Mouse (Mus musculus): ENCODE measurements around the gene Trim43a.
"Not testable (repeated sequence)": the region's sequence is repeated elsewhere in the genome, so short reads cannot be mapped to it uniquely, and the experiment has no call there.

Gene Trim43a

DNA sequence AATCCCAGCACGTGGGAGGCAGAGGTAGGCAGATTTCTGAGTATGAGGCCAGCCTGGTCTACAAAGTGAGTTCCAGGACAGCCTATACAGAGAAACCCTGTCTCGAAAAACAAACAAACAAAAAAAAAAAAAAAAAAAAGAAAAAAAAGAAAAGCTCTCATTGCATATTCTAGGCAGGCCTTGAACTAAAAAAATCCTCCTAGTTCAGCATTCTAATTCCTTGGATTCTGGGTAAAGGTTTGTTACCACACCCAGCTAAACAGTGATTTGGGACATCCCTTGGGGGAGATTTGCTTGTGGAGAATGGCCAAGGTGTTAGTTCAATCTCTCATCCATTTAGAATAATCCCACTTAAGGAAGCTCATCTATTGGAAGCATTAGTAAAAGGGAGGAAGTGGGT, at the start of gene Trim43a:
TSS of gene Trim43a (plus strand) at position 301 of the 400 bp plus-strand sequence.
- not testable (repeated sequence) for DNase-seq (ENCODE audit: low read depth)

DNA sequence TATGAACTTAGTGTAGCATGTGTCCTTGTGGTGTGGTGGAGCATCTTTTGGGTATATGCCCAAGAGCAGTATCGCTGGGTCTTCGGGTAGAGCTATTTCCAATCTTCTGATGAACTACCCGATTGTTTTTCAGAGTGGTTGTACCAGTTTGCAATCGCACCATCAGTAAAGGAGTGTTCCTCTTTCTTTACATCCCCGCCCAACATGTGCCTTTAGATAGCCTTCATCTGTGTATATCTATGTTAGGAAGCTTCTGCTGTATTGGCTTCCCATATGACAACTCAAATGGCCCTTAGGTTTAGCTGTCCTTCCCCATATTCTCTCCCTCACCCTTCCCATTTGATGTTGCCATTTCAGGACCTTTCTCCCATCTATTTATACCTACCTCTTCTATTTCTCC, 46.6 kb upstream of the Trim43a start:
- no peak for DNase-seq (ENCODE audit: low read depth)

DNA sequence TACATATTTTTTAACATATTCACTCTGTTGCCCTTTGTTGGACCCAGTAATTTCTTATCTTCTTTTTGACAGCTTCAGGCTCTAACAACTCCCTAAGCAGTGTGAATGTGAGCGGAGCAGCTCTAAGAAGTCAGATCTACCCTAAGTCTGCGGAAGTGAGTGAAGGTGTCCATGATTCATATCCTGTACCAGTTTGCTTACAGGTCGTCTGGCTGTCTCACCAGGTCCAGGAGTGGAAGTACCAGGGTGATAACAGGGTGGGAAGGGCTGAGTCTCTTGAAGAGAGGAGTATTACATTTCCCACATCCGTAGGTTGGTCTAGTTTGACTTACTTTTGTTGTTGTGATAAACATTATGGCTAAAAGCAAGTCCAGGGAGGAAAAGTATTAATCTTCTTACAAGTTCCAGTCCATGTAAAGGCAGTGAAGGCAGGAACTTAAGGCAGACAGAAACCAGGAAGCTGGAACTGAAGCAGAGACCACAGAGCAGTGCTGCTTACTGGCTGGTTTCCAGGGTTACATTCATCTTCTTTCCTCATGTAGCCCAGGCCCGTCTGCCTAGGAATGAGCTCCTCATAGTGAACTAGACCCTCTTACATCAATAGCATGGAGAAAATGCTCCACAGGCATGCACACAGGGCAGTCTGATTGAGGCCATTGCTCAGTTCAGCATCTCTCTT, 41.0 kb upstream of the Trim43a start:
- no peak for DNase-seq (ENCODE audit: low read depth)

DNA sequence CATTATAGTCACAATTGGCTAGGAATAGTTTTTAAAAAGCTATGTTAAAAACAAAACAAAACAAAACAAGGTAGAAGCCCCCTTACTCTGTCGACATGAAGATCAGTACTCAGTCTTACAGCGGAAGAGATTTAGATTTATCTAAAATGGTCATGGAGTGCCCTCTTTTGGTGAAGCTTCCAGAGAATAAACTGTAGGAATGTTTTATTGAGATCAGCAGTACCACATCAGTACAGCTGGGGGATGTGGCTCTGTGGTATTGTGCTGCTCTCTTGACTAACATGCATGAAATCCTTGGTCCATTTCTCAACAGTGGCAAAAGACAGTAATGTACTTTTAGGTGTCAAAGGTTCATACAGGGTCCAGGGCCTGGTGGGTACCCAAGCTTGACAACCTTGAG, 37.9 kb upstream of the Trim43a start:
- no peak for DNase-seq (ENCODE audit: low read depth)

DNA sequence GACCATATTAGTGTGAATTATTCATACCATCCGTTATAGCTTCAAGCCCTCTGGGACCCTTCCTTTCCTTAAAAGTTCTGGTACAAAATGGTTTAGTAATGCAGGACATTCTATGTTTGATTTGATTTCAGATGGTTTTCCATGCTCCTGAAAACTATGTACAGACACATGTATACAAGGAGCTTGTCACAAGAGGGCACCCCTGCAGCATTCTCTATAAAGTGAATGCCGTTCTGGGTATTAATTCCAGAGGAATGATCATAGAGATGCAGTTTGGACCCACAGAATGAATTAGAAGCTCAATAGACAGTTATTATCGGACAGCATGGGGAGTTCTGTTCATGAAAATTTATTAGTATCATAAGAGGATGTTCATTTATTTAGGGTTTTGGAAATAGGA, 35.2 kb upstream of the Trim43a start:
- DNase-seq (ENCODE audit: low read depth) = no peak

DNA sequence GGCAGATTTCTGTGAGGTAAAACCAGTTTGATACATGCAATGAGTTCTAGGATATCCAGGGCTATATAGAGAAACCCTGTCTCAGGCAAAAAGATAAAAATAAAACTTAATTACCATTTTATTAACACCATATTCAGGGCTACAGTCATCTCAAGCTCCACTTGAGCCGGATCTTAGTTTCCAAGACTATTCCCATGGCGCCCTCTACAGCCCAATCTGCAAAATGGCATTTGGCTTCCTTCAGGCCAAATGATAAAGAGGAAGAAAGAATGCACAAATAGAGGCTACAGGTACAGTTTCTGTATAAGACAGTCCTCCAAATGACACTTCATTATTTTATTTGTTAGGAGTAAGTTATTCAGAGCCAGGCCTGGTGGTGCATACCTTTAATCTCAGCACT, 34.5 kb upstream of the Trim43a start:
- DNase-seq (ENCODE audit: low read depth) = peak; percentile 74

DNA sequence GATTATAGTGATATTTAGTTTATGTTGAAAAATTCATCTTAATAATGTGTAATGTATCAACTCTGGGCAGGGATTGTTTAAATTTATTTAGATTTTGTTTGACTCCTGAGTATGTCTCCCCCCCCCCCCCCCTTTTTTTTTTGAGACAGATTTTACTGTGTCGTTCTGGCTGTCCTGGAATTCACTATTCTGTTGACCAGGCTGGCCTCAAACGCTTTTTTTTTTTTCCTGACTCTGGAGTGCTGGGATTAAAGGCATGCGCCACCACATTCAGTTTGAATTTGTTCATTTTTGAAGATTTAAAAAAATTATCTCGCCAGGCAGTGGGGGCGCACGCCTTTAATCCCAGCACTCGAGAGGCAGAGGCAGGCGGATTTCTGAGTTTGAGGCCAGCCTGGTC, 34.0 kb upstream of the Trim43a start:
- DNase-seq (ENCODE audit: low read depth) = no peak

DNA sequence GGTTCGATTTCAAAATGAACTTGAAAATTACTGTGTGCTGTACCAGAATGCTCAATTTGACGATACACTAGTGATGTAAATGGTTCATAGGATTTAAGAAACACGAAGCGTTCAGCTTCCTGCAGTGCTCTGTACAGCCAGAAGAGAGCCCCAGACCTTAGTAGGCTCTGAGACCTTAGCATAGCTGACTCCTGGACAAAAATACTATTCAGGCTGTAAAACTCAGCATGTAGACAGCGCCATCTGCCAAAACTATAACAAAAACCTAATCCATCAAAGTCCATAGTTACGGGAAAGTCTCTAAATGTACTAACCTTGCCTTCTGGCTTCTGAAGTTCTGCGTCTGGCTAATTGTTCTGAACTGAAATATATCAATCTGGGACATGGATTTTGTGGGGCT, 33.4 kb upstream of the Trim43a start:
- DNase-seq (ENCODE audit: low read depth) = peak; percentile 44

DNA sequence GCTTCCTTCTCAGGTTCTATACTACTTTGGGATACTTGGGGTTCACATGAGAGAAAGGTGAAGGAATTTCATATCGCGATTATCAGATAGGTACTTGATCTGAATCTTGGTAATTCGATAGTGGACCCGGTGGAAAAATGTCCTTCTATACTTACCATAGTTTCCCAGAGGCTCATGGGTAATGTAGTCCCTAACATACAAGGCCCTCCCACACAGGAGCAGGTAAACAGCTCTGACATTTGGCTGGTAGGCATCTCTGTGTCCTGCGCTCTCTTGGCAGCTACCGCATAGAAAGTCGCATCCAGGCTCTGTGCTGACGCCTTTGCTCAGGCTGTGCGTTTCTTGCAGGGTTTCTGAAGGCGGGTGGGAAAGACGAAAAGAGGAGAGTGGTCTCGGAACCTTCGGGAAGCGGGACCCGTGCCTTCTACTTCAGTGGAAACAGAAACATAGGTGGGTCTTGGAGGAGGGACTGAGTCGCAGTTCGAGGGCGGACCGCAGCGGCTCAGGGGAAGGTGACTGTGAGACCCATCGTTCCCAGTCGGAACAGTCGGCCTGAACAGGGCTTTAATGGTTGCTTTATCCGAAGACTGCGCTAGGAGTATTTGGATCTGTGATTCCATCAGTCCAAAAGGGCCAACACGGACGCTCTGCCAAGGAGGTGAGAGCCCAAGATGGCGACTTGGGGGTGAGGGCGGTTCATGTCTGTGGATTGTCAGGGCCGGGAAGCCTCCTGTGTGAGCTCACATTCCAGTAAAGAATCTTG, 32.7 kb upstream of the Trim43a start, which contains the start of gene Zfp949:
TSS of gene Zfp949 (plus strand) at position 170 of the 763 bp plus-strand sequence.
- DNase-seq (ENCODE audit: low read depth) = peak; percentile 63

DNA sequence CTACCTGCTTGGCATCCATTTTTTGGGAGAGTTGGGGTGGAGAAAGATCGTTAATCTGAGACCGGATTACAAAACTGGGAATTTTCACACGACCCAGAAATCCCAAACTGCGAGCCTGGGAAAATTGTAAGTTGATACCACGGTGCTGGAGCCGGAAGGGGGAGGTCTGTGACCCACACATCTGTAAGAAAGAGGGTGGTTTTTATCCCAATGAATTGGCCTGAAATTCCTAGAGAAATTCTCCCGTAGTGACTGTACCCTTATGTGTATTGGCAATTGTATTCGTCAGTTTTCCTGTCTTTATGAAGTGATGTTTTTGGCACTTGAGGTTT, 32.1 kb upstream of the Trim43a start:
- DNase-seq (ENCODE audit: low read depth) = no peak

DNA sequence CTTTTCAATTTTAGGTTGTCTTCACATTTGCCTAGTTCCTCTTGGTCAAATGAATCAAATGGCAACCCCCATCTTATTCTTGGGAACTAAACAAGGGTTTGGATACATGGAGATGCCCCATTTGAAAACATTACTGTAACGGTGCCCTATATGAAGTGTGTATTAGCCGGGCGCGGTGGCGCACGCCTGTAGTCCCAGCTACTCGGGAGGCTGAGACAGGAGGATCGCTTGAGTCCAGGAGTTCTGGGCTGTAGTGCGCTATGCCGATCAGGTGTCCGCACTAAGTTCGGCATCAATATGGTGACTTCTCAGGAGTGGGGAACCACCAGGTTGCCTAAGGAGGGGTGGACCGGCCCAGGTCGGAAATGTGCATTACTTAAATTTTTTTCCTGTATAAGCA, 27.6 kb upstream of the Trim43a start:
- DNase-seq (ENCODE audit: low read depth) = no peak

DNA sequence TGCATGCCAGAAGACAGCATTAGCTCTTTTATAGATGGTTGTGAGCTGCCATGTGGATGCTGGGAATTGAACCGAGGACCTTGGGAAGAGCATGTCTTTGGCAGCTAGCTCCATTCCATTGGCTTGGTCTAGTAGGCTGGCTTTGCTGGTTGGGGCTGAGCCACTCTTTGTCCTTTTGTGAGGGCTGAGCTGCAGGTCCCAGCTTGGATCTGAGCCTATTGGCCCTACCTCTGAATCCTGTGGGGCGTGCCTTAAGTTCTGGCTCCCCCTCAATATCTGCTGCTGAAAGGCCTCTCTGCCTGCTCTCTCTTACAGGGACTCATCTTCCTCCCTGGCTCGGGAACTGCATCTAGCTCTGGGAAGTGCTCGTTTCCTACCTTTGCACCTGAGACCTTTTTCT, 22.5 kb upstream of the Trim43a start:
- DNase-seq (ENCODE audit: low read depth) = no peak

DNA sequence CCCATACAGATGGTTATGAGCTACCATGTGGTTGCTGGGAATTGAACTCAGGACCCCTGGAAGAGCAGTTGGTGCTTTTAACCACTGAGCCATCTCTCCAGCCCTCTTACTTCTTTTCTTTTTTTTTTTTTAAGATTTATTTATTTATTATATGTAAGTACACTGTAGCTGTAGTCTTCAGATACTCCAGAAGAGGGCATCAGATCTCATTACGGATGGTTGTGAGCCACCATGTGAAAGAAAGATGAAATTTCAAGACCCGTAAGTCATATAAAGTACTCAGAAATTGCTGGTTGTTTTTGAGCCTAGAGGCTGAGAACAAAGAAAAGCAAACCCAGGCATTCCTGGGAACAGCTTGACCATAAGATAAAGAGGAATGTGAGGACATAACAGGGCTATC, 19.2 kb upstream of the Trim43a start:
- not testable (repeated sequence) for DNase-seq (ENCODE audit: low read depth)

DNA sequence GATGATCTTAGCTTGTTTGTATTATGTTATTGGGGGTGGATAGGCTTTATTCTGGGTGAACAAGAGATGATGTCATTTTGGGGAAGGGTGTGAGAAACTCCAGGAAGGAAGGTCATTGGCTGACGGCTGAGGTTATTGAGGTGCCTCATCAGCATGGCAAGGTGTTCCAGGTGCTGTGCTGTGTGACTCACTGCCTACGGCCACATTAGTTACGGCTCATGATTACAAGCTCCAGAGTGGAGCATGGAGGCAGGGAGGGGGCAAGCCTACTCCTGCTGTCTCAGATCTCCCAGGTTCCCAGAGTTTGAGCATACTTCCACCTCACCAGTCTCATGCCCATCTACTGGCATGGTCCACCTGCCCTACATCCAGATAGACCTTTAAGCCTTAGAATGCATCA, 10.2 kb upstream of the Trim43a start:
- DNase-seq (ENCODE audit: low read depth) = not testable (repeated sequence)

DNA sequence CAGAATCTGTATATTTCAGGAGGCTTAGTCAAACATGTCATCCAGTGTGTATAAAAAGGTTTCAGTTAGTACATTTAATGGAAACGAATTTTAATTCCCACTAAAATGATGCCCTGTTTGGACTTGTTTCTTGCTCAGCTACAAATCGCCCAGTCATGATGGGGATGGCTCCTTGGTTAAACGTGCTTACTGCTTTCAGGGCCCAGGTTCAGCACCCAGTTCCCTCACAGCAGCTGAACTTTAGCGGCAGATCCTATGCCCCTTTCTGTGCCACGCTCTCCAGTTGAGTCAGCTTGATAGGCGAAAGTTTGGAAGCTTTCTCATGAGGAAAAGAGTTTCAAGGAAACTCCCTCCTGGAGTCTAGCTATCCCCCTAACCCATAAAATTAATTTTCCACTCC, 13.0 kb downstream of the Trim43a start:
- not testable (repeated sequence) for DNase-seq (ENCODE audit: low read depth)

DNA sequence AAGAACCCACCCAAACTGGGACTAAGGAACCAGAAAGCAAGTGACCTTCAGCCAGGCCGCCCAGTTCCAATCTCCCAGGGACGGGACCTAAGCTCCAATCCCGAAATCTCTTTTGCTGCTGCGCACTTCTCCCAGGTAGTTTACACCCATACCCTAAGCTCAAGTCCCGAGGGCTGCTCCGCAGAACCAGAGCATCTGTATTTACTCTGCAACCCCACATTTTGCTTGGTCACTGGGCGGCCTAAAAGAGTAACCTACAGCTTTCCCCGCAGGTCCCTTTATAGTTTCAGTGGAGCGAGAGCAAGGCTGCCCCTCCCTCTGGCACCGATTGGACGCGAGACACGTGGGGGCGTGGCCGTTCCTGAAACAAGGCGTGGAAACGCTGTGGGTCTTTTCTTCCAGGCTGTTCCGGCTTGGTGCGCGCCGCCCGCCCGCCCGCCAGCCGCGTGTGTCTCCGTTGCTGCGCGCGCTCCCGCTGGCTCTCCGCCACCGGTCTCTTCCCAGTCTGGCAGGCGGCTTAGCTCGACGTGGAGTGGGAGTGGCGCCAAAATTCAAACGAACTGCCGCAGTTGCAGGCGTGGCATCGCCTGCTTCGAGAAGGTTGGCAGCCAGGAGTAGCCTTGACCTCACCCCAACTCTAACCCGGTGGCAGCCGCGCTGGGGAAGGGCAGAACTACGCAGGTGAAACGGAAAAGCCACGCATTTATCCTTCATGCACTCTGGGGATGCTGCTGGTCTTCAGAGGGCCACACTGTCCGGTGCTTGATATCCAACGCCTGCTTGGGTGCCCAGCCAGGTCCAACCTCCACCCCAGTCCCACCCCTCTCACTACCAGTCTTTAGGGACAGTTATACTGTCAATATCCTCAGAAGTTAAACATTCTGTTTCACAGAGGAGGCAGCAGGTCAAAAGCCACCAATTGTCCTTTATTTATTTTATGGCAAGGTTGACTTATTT, 18.8 kb downstream of the Trim43a start:
- peak; percentile 89 for DNase-seq (ENCODE audit: low read depth)

DNA sequence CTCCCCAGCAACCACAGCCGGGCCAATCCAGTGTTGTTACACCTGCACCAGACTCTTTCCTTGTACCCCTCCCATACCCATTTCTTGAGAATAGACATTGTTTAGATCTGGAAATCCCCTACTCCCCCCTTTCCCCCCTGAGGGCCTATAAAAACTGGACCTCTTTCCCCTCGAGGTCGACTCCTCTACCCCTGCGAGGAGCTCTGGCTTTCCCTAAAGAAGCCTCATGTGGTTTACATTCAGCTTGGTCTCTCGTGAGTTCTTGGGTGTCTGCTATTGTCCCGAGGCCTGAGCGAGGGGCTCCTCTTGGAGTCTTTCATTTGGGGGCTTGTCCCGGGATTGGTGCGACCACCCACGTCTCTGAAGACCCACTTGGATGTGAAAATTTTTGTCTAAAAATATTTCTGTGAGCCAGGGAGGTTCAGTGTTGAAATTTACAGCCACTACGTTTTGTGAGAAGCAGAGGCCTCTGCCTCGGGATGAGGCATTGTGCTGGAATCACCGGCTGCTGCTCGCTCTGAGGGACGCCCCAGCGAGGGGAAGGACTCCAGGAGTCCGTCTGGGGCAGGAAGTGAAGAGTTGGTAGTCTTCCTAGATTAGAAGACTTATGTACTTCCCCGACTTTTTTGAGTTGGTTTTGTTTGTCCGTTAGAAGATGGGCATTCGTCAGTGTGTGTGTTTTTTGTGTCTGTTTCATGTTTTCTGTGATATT, 45.3 kb downstream of the Trim43a start:
- DNase-seq (ENCODE audit: low read depth) = not testable (repeated sequence)

DNA sequence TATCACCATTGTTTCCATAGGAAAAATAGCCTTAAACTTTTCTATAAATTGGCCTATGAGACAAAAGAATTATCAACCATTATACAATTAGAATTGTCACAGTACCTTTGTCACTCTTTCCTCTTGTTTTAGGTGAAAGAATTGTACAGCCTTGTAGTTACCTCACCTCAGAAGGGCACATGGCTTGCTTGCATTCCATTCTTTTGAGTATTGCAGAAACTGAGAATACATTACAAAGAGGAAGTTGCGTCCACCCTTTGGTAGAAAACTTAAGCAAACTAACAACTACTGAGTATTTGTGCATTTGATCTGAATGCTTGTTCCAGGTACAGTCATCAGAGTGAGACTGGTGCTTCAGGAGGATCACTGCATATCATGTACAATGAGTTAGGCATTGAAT, 57.4 kb downstream of the Trim43a start:
- DNase-seq (ENCODE audit: low read depth) = not testable (repeated sequence)

All from c-Kit-positive CD71-negative TER-119-negative erythroid progenitor cells, embryonic 14.5 days (primary cell).